Mouse (Mus musculus) kidney, adult 8-10 months (tissue): ENCODE measurements around the gene Calhm6.
A peak's percentile ranks its signal among the peaks of the same experiment; 100 is the strongest.

Experiments
- DNase-seq, 2 experiments: peaks; one replicate each; pipeline ENCODE4 v3.0.0; 2022

Gene Calhm6

DNA sequence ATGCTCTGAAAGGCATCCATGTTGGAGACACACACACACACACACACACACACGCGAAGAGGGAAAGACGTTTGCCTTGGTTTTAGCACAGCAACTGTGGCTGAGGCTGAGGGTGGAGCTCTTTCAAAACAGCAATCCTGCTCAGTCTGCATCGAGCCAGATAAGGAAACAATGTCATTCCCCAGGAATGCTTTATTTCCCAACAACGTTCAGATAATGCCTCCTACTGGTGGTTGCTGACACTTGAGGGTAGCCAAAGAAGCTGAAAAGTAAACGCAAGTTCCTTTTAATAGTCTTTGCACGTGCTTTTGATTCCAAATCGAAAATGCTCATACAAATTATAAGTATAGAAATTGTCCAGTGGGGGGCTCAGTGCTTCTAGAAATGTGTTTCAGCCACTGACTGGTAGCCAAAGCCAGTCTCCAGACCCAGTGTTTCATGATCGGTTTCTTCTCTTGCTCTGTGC is 31.3 kb downstream of the Calhm6 start, which contains the start of gene Calhm5:
TSS of gene Calhm5 (minus strand) at position 102 of the 466 bp plus-strand sequence.
- peak; percentile 18 to 24 for DNase-seq

DNA sequence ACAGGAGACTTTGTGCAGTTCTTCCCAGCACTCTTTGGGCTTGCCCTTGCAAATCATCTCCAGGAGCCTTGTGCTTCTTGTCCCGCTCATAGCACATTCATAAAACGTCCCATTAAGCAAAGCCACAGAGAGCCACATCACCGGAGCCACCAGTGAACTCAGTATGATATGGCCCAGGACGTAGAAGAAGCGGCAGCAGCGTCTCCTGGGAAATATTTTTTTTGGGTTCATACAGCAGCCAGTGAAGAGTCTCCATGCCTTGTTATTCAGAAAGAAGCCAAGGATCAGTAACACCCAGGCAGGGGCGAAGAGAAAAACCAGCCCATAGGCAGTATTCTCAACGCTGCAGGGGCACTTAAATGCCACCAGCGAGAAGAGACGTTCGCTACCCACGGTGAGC is 31.8 kb downstream of the Calhm6 start:
- no peak for DNase-seq

DNA sequence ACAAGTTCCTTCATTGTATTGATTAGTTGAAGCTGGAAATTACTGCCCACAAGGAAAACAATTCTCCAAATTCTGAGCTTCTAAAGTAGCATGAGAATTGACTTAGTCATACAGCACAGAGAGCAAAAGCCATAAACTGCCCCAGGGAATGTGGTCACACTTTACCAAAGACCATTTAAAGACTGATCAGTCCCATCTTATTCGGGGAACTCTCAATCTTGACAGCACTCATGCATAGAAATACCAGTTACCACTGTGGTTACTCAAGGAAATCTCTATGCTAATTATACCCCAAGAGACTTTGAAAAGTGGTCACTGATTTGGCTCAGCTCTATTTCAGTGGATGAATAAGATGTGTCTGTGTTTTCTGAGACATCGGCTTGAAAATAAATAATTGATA is 32.6 kb downstream of the Calhm6 start:
- no peak for DNase-seq

DNA sequence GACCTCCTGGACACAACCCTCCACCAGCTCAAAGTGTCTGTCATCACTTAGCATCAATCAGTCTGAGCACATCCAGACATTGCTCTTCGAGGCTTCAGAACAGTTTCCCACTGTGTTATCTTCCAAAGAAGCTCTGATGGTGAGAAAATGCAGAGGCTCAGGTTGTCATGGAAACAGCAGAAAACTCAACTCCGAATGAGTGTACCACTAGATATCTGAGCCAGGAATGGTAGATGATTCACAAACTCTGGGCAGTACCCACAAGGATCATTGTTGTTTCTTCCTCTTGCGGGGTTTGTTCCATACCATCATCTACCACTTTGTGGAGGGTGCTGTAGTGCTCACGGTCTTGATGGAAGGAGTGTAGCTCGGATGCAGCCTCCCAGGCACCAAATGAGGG is 35.9 kb downstream of the Calhm6 start:
- no peak for DNase-seq

DNA sequence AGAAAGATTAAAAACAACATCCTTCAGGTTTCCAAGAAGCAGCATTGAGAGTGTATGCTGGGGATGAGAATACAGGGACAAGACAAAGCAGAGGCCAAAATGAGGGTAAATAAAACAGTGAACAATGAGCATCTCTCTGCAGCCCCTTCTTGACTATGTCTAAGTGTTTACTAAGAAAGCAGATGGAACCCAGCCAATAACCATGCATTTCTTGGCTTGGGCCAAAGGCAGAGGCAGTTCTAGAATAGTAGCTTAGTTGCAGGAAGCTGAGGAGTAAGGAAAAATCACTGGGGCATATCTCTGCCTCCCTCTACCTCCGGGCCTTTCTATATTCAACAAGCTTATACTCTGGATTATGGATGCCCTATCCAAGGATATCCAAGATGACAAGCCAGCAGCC is 37.3 kb downstream of the Calhm6 start:
- DNase-seq: no peak

DNA sequence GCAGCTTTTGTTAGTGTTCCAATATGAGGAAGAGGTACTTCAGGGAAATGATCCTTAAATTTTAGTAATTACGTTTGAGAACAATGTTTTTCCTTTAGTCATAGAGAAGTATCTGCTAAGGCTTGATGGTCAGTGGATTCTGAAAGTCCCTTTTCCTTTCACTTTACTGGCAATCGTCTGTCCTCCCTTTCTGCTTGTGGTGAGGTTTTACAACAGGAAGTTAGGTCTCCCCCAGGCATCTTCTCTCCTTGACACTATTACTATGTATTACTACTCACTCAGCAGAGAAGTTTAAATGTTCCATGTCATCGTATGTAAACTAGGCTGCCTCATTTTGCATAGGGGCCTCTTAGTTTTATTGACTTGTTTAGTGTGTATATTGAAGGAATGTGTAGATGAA is 38.3 kb downstream of the Calhm6 start:
- DNase-seq: no peak

DNA sequence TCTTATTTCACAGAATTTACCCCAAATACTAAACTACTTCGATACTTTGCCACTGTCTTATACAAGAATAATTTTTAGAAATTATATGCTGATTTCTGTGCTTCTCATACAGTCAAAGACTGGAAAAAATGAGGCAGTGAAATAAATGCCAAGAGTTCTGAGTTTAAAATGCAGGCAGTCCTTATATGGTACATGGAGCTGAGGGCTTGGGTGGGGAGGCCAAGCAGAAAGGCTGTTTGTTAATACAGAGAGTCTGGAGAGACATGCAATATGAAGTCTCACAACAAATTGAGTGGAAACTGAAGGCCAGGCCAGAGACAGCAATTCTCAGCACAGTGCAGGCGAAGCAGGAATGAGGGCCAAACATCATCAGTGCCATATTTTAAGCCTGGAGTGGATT is 39.3 kb downstream of the Calhm6 start:
- DNase-seq: no peak

DNA sequence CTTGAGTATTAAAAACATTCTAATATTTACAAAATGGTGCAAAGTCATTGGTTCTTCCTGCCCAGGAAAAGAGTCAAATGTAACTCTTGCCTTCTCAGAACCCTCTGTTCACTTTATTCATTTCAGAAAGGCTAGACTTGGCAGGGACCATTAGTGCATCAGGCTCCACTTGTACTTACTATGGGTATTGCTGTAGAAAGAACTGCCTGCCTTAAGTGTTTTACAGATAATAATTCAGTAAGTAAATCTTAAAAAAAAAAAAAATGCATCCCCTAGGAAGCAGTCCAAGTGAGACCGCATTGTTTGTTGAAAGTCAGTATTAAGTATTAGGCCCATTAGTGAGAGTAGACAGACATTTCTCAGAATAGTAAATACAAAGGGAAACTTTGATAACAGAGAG is 41.3 kb downstream of the Calhm6 start:
- no peak for DNase-seq
